Mouse (Mus musculus): ENCODE results near the gene Kpna6. TPM values are rescaled to one million over a fixed set of nuclear protein-coding genes. Genes with fewer than 3 reads are reported as not detected.

Kpna6 gene
- polyA plus RNA-seq, 1 experiment from 2014 or later: 10.0 TPM

- H3K9me3 ChIP-seq (replicated peaks): no peaks in the 10 kb centered on the region
- no peak overlapping the region for H3K27ac ChIP-seq
- peaks cover 15% of the 10 kb centered on the region for H3K4me1 ChIP-seq
- H3K4me2 ChIP-seq: no peak overlapping the region
- H3K36me3 ChIP-seq: peaks cover 49% of the 10 kb centered on the region
- no peak for ATAC-seq
- WGBS (ENCODE audit: insufficient replicate concordance): 64% methylated on average over 4 of the region's 4 CpGs
- H3K4me3 ChIP-seq: no peak overlapping the region
- H3K27me3 ChIP-seq (replicated peaks): no peaks in the 10 kb centered on the region
- H3K9ac ChIP-seq: no peak overlapping the region
Measured at GRCm38 (mm10) chr4:129610472-129610871, 62.1 kb downstream of the Kpna6 start.

DNA sequence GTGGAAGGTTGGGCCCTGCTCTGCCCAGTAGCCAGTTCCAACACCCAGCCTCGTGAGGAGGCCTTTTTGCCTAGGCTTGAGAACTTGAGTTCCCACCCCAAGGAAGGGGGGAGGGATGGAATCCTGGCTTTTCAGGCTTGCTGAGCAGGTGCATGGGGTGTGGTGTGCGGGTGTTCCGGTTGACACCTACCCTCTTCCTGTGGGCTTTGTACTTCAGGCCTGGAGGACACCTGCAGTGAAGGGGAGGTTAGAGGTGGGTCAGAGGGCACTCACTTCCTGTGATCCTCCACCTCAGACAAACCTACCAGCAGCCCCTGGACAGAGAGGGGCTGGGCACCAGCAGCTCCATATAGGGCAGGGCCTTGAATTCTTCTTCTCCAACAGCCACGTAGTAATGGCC is 62.5 kb downstream of the Kpna6 start:
- WGBS (ENCODE audit: insufficient replicate concordance): 78% methylated on average over 4 of the region's 4 CpGs
- ATAC-seq: no peak

GRCm38 (mm10) chr4:129609139-129609631 is 63.4 kb downstream of the Kpna6 start:
- Histone ChIP-seq H3K27ac (peak overlapping the region; percentile 2), H3K4me1 (peaks cover 15% of the 10 kb centered on the region), H3K27me3 (replicated peaks) (no peaks in the 10 kb centered on the region), H3K4me2 (no peak overlapping the region), H3K9ac (no peak overlapping the region), H3K4me3 (no peak overlapping the region), H3K9me3 (replicated peaks) (no peaks in the 10 kb centered on the region), H3K36me3 (peaks cover 60% of the 10 kb centered on the region)
- WGBS (ENCODE audit: insufficient replicate concordance): 71% methylated on average over 12 of the region's 12 CpGs
- no peak; the same call in 1 of the 2 replicates for ATAC-seq

More for the DNA sequence above, 62.5 kb downstream of the Kpna6 start:
- H3K27ac ChIP-seq: peak overlapping the region; percentile 2; the same call in 1 of the 2 replicates
- H3K4me1 ChIP-seq: peaks cover 15% of the 10 kb centered on the region
- H3K9me3 ChIP-seq (replicated peaks): no peaks in the 10 kb centered on the region
- H3K27me3 ChIP-seq (replicated peaks): no peaks in the 10 kb centered on the region
- peaks cover 54% of the 10 kb centered on the region for H3K36me3 ChIP-seq
- no peak overlapping the region for H3K9ac ChIP-seq
- H3K4me2 ChIP-seq: no peak overlapping the region
- H3K4me3 ChIP-seq: no peak overlapping the region

DNA sequence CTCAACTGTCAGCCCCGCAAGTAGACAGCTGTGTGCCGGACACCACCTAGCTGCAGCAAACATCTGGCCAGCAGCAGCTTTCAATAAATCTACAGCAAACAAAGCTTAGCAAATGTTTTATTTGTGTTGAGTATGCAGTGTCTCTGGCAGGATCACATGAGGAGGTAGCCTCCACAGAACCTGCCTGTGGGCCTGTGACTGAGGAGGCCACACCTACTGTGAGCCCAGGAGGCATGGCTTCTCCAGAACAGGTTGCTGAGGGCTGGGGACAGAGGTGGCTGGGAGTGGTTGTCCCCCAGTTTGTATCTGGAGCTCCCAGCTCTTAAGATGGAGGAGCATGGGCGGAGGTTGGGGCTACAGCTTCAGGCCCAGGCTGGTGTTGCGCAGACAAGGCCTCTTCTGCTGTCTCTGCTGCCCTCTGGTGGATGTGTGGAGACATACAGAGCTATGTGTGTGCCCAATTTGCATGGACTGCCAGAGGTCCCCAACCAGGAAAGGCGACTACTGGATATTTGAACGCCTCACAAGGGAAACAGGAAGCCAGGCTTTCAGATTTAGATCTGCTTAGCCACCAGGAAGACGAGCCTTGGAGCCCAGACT is 64.0 kb downstream of the Kpna6 start:
- Histone ChIP-seq H3K27me3 (replicated peaks) (no peaks in the 10 kb centered on the region), H3K4me3 (no peak overlapping the region), H3K9ac (0 out of 2 replicates have a peak overlapping the region, but pooled peaks have one; percentile 15), H3K9me3 (replicated peaks) (no peaks in the 10 kb centered on the region), H3K36me3 (peaks cover 61% of the 10 kb centered on the region), H3K27ac (peak overlapping the region; percentile 80), H3K4me2 (peak overlapping the region; percentile 14), H3K4me1 (peaks cover 16% of the 10 kb centered on the region)
- peak; percentile 89 for ATAC-seq
- WGBS (ENCODE audit: insufficient replicate concordance): 37% methylated on average over 7 of the region's 7 CpGs

DNA sequence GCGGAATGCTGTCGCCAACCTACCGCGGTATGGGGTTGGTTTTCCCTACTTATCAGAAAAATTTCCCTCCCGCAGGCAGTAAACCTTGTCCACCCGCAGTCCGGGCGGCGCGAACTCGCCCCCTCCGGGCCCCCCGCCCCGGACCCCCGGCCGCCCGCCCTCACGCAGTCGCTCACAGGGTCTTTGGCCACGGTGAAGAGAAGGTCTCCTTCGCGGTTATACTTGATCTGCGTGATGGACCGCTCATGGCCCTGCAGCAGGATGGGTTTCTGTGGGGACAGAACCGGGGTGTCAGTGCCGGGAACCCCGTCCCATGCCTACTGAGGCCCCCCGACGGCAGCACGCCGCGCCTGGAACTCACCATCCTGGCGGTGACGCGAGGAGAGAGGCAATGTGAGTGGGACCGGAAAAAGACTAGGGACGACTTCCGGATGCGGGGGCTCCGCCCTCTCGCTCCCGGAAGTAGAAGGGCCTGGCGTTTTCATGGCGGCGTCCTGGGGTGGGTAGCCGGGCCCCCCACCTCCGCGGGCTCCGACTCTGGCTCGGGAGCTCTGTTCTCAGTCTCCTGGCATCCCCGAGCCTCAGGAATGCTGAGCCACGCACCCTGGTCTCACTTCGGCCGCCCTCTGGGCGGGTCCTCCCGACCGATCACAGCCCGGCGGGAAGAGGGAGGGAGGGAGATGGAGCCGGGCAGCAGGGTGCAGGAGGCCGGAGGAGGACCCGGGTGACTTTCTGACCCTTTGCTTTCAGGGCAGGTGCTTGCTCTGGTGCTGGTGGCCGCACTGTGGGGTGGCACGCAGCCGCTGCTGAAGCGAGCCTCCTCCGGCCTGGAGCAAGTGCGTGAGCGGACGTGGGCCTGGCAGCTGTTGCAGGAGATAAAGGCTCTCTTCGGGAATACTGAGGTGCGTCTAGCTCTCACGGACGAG is 72.1 kb downstream of the Kpna6 start, which contains the start of the genes Eif3i and Tmem234:
TSS of gene Eif3i (minus strand) at position 416 of the 926 bp plus-strand sequence.
TSS of gene Tmem234 (plus strand) at position 436 of the 926 bp plus-strand sequence.
- Histone ChIP-seq H3K9ac (peak within 1 kb of the TSS; percentile 96), H3K4me3 (peak within 1 kb of the TSS; percentile 96), H3K27me3 (replicated peaks) (no peaks in the 10 kb centered on the region), H3K4me2 (peak within 1 kb of the TSS; percentile 94), H3K27ac (peak within 1 kb of the TSS; percentile 90), H3K9me3 (replicated peaks) (no peaks in the 10 kb centered on the region), H3K36me3 (peaks cover 77% of the 10 kb centered on the region), H3K4me1 (peaks cover 40% of the 10 kb centered on the region)
- 1% methylated on average over 74 of the region's 74 CpGs for WGBS (ENCODE audit: insufficient replicate concordance)
- ATAC-seq: peak; percentile 90

Small RNA genes within 50 kb of the gene (microRNA-seq; reads per million reads assigned to microRNA genes)
- gene Mir7016: not detected

Other genes starting within 250 kb of the Kpna6 start
- gene Zbtb8b, start 231.9 kb downstream of the Kpna6 start, polyA plus RNA-seq (2016; fragmentation: Nextera tagmentation; extraction: Ambion mirVana): 1.3 and 1.5 TPM in 2 replicates
- 36.7 and 37.4 TPM in 2 replicates for gene Bsdc1, start 211.2 kb downstream of the Kpna6 start, polyA plus RNA-seq (2016; fragmentation: Nextera tagmentation; extraction: Ambion mirVana)
- gene Tssk3, start 181.7 kb downstream of the Kpna6 start, polyA plus RNA-seq (2016; fragmentation: Nextera tagmentation; extraction: Ambion mirVana): not detected in 2 replicates
- gene Fam229a, start 181.6 kb downstream of the Kpna6 start, polyA plus RNA-seq (2016; fragmentation: Nextera tagmentation; extraction: Ambion mirVana): not detected in 2 replicates
- 192 and 195 TPM in 2 replicates for gene Marcksl1, start 159.2 kb downstream of the Kpna6 start, polyA plus RNA-seq (2016; fragmentation: Nextera tagmentation; extraction: Ambion mirVana)
- gene Hdac1, start 130.1 kb downstream of the Kpna6 start, polyA plus RNA-seq (2016; fragmentation: Nextera tagmentation; extraction: Ambion mirVana): 140 and 145 TPM in 2 replicates
- gene Lck, start 99.1 kb downstream of the Kpna6 start, polyA plus RNA-seq (2016; fragmentation: Nextera tagmentation; extraction: Ambion mirVana): 4.1 and 5.1 TPM in 2 replicates
- 6.3 and 7.9 TPM in 2 replicates for gene Fam167b, start 94.2 kb downstream of the Kpna6 start, polyA plus RNA-seq (2016; fragmentation: Nextera tagmentation; extraction: Ambion mirVana)
- gene Eif3i, start 72.1 kb downstream of the Kpna6 start, polyA plus RNA-seq (2016; fragmentation: Nextera tagmentation; extraction: Ambion mirVana): 219 and 226 TPM in 2 replicates
- 147 and 159 TPM in 2 replicates for gene Tmem234, start 72.1 kb downstream of the Kpna6 start, polyA plus RNA-seq (2016; fragmentation: Nextera tagmentation; extraction: Ambion mirVana)
- 0.51 and 1.3 TPM in 2 replicates for gene Dcdc2b, start 58.5 kb downstream of the Kpna6 start, polyA plus RNA-seq (2016; fragmentation: Nextera tagmentation; extraction: Ambion mirVana)
- 14.7 and 16.5 TPM in 2 replicates for gene Iqcc, start 53.7 kb downstream of the Kpna6 start, polyA plus RNA-seq (2016; fragmentation: Nextera tagmentation; extraction: Ambion mirVana)
- gene Ccdc28b, start 48.8 kb downstream of the Kpna6 start, polyA plus RNA-seq (2016; fragmentation: Nextera tagmentation; extraction: Ambion mirVana): 16.6 and 19.9 TPM in 2 replicates
- 45.4 and 45.7 TPM in 2 replicates for gene Txlna, start 31.7 kb downstream of the Kpna6 start, polyA plus RNA-seq (2016; fragmentation: Nextera tagmentation; extraction: Ambion mirVana)
- 4.9 and 6.0 TPM in 2 replicates for gene Tmem39b, start 24.1 kb upstream of the Kpna6 start, polyA plus RNA-seq (2016; fragmentation: Nextera tagmentation; extraction: Ambion mirVana)
- gene Khdrbs1, start 69.5 kb upstream of the Kpna6 start, polyA plus RNA-seq (2016; fragmentation: Nextera tagmentation; extraction: Ambion mirVana): 59.4 and 60.2 TPM in 2 replicates
- 229 and 244 TPM in 2 replicates for gene Ptp4a2, start 138.5 kb upstream of the Kpna6 start, polyA plus RNA-seq (2016; fragmentation: Nextera tagmentation; extraction: Ambion mirVana)

All from liver, embryonic 12.5 days (tissue).